Mouse (Mus musculus): Measurements from ENCODE around the gene Vipas39.
A peak's percentile ranks its signal among the peaks of the same experiment; 100 is the strongest.
"Not testable (repeated sequence)": the region's sequence is repeated elsewhere in the genome, so short reads cannot be mapped to it uniquely, and the experiment has no call there.

The Vipas39 gene

DNA sequence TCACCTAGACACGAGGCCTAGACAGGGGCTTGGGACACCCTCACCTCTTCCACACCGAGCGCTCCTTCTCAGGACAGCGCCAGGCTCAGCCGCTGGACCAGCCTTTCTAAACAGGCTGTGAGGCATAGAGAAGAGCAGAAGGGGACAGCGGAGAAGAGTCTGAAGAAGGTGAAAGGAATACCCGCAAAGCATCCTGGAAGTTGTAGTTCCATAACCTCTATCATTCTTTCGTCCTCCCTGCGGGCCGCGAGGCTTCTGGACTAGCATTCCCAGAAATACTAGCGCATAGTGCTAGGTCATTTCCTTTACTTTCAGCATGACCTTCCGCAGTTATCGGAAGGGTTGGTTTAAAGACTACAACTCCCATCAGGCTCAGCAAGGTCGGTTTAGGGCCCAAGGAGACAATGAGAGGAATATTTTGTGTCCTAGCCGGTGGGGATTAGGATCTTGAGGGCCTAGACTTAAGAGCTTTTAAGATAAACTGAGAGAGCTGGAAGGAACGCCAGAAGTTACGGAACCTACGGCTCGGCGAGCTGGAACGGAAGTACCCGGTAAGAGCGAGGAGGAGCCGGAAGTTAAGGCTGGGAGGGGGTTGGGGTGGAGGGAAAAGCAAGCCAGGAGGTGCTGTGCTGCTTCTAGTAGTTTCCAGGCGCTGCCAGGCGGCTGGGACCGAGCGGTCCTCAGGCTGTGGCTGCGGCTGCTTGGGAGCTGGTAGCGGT is at the start of gene Vipas39, which contains the start of gene Ahsa1:
Gene Vipas39 (minus strand): TSS at position 149 of the 719 bp plus-strand sequence.
Gene Ahsa1 (plus strand): TSS at position 372 of the 719 bp plus-strand sequence.
- peak; percentile 94 for DNase-seq

GRCm38 (mm10) chr12:87313098-87313497 is 47.0 kb upstream of the Vipas39 start:
- no peak for DNase-seq

DNA sequence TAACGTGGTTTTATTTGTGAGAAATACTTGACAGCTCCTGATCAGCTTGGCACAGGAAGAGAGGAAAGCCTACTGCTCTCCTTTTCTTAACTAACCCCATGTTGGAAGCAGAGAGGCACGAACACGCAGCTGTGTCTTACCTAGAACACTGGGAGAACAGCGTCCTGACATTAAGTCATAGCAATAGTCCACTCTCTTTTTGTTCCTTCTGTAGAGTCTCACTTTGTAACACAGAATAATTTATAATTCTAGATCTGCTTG is 40.5 kb upstream of the Vipas39 start:
- DNase-seq, result not testable (repeated sequence)

DNA sequence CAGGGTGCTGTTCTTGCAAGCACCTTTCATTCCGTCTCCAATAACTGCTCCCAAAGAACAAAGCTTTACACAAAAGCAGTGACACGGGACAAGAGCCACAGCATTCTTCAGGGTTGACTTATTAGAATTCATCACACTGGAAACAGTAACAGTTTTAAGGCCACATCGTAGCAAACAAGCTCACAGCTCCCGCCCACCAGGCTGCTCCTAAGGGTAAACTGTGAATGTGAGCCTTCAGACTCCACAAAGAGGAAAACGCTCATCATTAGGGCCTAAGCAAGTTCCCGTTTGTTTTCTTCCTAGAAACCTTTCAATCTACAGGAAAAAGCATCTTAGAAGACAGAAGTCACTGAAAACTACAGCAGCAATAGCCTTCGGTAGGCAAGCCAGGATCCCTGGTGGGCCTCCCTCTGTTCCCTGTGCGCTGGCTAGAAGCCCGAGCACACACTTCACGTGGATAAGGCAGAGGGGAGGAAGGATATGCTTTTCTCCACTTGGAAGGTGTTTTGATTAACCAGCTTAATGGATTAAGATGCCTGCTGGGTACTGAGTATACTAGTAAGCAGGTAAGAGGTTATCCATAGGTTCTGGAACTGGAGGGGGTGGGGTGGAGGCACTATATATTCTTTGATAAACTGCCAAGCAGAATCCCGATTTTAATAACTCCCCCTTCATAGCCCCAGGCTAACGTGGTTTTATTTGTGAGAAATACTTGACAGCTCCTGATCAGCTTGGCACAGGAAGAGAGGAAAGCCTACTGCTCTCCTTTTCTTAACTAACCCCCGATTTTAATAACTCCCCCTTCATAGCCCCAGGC is 39.9 kb upstream of the Vipas39 start:
- no peak for DNase-seq

DNA sequence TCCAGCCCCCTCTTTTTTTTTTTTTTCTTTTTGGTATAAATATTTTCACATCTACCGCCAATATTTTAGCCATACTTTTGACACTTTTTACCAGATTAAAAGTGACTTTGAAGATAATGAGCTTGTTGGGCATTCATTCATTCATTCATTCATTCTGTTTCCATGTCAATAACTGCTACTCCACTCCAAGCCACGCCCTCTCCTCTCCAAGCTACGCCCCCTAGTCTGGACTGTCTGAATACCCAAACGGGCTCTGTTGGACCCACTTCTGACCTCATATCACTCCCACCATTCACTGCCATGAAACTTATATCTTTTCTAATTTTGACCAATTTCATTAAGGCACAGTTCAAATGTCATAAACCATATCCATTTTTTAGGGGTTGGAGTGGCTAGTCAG is 35.1 kb upstream of the Vipas39 start:
- no peak for DNase-seq

- DNase-seq, result no peak
Observed at GRCm38 (mm10) chr12:87300441-87300690, 34.3 kb upstream of the Vipas39 start.

DNA sequence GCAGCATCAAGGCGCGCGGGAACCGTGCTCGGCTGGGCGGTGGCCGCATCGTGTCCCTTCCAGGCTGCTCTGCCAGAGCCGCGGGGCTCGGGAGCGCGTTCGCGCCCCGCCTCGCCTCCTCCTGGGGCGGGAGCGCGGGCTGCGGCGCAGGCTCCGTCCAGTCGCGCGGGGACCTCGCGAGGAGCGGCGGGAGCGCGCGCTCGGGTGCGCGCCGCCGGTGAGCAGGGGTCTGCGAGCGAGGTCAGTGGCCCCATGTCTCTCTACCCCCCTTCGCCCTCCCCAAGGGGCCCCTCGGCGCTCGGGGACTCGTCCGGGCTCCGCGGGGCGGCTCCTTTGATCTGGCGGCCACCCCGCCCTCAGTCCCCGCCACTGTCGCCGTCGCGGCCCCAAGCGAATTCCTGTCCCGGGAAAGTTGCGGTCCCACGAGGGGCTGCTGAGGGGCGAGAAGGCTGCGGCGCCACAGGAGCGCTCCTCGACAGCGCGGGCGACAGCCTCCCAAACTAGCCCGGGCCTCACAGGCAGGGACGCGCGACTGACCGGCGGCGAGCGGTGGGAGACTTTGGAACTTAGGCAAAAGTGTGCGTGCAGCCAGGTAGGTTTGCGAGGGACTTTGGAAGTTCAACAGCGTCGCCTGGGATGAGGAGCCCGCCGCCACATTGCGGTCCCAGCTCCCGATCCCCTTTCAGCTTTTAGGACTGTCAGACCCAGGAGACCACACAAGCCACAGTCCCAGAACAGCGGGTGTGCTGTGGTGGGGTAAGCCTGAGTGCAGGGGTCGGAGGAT is 33.8 kb upstream of the Vipas39 start, which contains the start of gene Ism2:
Gene Ism2 (minus strand): TSS at position 49 of the 784 bp plus-strand sequence.
- peak; percentile 48 for DNase-seq

- no peak for DNase-seq
Observed at GRCm38 (mm10) chr12:87299037-87299656, 33.1 kb upstream of the Vipas39 start.

GRCm38 (mm10) chr12:87293934-87294333 is 27.9 kb upstream of the Vipas39 start:
- DNase-seq, result no peak

DNA sequence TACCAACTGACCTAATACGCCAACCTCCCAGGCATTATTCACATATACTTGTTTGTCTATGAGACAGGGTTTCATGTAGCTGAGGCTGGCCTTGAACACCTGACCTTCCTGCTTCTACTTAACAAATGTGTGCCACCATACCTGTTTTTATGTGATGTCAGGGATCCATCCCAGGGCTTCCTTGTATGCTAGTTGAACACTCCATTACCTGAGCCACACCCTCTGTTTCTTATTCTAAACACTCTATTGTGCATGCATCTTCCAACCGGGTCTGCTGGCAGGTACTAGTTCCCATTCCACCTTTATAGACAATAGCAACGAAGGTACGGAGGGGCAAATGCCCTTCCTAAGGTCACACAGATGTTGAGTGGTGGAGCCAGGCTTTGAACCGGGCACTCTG is 23.0 kb upstream of the Vipas39 start:
- DNase-seq, result no peak

DNA sequence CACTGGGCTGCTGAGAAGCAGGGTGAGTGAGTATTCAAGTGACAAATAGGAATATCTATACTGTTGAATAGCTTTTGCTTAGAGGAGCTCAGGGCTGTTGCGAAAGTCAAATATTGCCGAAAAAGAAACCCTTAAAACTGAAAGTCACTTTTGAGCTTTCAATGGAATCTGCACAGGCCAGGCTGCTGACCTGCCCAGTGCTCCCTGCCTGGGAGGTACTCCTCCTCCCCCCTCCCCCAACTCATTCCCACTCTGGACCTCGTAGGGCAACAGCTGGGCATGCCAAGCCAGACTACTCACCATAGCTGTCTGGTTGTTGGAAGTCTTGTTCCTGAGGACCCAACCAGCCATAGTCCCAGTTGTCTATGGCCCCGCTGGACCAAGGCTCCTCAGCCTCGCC is 18.7 kb upstream of the Vipas39 start:
- DNase-seq, result no peak

GRCm38 (mm10) chr12:87284268-87284667 is 18.2 kb upstream of the Vipas39 start:
- no peak for DNase-seq

- no peak for DNase-seq
Observed at GRCm38 (mm10) chr12:87283706-87284105, 17.6 kb upstream of the Vipas39 start.

DNA sequence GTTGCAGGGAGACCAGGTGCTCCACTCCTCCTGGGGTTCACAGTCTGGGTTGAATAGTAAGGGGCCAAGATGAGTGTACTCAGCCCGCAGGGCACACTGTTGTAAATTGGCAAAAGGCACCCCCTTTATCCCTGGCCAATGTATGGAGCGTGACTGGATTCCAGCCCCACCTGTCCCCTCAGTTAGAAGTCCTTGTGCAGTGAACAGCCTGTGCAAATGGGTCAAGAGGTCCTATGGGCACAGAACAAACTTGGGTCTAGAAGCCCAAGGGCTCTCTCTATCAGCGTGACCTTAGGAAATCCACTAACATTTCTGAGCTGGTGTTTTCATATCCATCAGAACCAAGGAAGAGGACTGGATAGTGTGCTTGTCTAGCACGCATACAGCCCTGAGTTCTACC is 16.7 kb upstream of the Vipas39 start:
- DNase-seq, result no peak

GRCm38 (mm10) chr12:87281766-87282165 is 15.7 kb upstream of the Vipas39 start:
- DNase-seq, result no peak

GRCm38 (mm10) chr12:87279879-87280278 is 13.8 kb upstream of the Vipas39 start:
- peak; percentile 12 for DNase-seq

GRCm38 (mm10) chr12:87279350-87279749 is 13.3 kb upstream of the Vipas39 start:
- DNase-seq, result no peak

DNA sequence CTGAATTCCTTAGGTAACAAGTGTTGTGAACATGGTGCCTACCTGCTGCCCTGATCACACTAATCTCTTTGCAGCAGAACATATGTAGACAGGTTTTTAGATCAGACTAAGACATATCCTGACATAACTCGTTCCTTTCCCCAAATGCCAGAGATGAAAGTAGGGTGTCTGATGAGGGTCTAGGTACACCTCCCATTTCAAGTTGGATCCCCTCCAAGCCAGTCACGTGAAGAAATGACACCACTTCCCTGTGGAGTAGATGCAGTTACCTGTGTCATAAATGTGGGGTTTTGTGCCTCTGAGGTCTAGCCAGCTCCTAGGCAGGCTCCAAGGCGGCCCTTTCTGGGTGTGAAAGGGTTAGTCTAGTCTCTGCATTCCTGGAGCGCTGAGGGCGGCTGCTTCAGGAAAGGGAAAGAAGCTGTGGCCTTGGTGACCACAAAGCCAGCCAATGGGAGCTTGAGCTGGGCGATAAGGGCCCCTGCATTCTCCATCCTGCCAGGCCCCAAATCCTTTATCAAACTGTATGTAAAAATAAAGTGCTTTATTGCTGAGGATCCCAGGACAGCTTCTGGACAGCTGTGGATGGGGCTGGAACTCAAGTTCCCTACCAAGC is 12.2 kb upstream of the Vipas39 start:
- DNase-seq, result no peak

DNA sequence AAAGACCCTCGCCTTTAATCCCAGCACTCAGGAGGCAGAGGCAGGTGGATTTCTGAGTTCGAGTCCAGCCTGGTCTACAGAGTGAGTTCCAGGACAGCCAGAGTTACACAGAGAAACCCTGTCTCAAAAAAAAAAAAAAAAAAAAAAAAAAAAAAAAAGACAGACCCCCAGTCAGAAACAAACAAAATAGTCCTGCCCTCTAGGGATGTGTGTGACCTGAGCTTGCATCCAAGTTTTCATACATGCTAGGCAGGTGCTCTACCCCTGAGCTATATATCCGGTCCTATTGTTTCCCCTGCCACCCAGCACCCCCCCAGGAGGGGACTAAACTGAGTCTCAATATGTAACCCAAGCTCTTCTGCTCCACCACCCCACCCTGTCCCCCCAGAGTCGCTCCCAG is 11.2 kb upstream of the Vipas39 start:
- DNase-seq, result not testable (repeated sequence)

GRCm38 (mm10) chr12:87274853-87275831 is 9.1 kb upstream of the Vipas39 start:
- no peak for DNase-seq

DNA sequence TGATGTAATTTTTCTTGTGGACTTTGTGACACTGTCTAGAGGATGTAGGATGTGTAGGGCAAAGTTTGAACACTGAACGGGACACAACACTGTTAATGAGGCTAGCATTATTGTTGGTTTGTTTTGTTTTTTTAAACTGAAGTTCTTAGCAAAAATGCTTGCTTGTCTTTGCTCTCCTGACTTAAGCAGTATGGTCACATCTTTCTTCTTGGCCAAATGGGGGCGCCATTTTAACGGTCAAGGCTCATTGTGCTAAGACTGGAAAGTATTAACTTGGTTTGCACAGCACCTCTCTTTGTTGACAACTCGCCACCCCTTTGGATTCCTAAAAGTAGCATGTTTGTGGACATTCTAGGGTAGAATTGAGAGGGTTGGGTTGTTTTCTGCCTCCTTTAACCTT is 1.6 kb upstream of the Vipas39 start:
- peak; percentile 32 for DNase-seq

Data from kidney, postnatal 14 days (tissue).